Mouse (Mus musculus) heart, adult 2 months (tissue): Measurements from ENCODE around the gene Cdk10.

Source experiments
- CTCF ChIP-seq: fragments of 200-600 bp; IDR thresholded peaks from 2 replicates; pipeline ENCODE4 v1.8.1; 2022; ENCODE audit warnings: antibody characterized with exemption, mild to moderate bottlenecking, moderate library complexity
- POLR2A ChIP-seq: fragments of 200-500 bp; IDR thresholded peaks from 2 replicates; pipeline ENCODE4 v1.6.1; 2011; ENCODE audit warnings: mild to moderate bottlenecking, low read depth, low read length, control low read depth; ENCODE audit not compliant: insufficient read depth

GRCm38 (mm10) chr8:123188006-123188405 lies 36.6 kb upstream of the Cdk10 start:
- TF ChIP-seq POLR2A (no peak), CTCF (no peak)
